Mouse (Mus musculus) embryo, embryonic 11 days (tissue): Measurements from ENCODE around the gene Larp1b.
"Not testable (repeated sequence)": the region's sequence is repeated elsewhere in the genome, so short reads cannot be mapped to it uniquely, and the experiment has no call there.

Source experiments
- DNase-seq: peaks from one replicate; pipeline ENCODE4 v3.0.0-alpha.2; 2015

The Larp1b gene

DNA sequence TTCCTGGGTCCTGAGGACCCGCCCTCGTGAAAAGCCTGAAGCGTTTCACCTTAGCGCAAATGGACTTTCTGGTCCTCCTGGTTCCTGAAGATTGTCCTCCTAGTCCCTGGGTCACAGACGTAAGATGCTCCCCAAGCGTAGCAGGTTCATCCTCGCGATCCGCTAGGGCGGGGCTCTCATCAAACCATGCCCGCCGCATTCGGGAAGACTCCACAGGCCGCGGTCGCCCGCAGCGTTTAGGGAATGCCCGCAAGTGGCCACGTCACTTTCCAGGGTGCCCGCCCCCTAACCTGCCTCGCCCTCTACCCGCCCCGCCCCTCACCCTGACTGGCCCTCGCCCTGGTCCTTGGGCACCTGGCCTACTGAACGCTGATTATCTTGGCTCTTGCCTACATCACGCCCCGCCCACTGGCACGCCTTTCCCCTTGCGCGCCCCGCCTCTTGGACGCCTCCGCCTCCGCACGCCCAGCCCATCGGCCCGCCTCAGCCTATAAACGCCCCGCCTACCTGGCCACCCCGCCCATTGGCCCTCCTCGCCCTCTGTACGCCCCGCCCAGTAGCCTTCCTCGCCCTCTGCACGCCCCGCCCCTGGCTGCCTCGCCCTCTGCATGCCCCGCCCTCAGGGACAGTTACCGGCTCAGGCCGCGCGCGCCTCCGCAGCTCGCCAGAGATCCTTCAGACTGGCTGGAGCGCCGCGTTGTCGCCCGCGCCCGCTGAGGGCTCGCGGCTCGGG is at the start of gene Larp1b:
Larp1b (plus strand) TSS at position 659 of the 733 bp plus-strand sequence.
- peak; percentile 99 for DNase-seq

DNA sequence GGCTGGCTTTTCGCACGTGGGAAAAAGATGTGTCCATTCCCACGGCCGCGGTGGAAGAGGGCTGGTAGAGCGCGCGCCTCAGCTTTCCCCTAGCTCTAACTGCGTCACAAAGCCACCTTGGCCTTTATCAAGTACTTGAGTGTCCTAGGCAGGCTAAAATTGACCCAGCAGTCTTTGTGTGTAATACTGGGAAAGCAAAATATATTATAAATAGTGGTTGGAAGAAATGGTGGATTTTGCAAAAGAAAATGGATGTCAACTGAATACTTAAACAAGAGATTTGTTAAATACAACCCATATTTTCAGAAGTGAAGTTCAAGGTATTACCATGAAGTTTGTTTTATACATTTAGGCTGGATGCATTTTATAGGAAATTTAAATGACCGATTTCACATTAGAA is 47.2 kb upstream of the Larp1b start, which contains the start of gene 1700034I23Rik:
1700034I23Rik (minus strand) TSS at position 101 of the 400 bp plus-strand sequence.
- DNase-seq: not testable (repeated sequence)

DNA sequence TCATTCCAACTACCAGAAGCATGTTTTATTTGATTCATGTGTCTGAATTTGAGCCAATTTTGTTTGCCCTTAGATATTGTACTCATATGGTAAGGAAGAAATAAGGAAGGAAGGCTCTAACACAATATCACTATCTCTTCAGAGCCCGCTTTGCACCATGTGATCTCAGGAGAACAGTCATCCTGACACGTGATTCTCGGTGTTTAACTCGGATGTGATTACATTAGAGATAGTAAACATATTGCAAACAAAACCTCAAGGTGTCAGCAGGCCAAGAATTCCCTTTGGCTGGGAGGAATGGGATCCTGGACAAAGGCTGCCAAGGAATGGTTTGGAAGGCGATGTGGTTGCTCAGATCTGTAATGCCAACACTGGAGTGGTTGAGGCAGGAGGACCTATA is 11.4 kb upstream of the Larp1b start:
- DNase-seq: no peak

DNA sequence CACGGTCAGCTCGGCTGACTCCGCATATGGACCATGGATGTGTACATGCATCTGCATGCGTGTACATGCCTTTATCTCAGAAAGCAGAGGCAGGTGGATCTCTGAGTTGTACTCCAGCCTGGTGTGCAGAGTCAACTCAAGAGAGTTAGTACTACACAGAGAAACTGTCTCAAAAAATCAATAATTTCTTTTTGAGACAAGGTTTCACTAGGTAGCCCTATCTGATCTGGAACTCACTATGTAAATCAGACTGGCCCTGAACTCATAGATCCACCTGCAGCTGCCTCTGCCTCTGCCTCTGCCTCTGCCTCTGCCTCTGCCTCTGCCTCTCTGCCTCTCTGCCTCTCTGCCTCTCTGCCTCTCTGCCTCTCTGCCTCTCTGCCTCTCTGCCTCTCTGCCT is 11.0 kb upstream of the Larp1b start:
- no peak for DNase-seq

DNA sequence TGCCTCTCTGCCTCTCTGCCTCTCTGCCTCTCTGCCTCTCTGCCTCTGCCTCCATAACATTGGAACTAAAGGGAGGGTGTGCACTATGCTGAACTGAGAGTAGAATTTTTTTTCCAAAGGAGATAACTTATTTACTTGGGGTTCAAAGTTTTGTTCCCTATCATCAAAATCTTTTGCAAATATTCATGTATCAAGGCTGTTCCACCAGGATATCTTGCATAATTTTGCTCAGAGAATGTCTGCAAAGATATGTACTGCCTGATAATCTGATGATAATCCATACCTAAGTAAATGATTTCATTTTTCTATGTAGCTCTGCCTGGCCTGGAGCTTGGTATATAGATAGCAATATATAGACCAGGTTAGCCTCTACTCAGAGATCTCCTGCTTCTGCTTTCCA is 10.6 kb upstream of the Larp1b start:
- DNase-seq: no peak

DNA sequence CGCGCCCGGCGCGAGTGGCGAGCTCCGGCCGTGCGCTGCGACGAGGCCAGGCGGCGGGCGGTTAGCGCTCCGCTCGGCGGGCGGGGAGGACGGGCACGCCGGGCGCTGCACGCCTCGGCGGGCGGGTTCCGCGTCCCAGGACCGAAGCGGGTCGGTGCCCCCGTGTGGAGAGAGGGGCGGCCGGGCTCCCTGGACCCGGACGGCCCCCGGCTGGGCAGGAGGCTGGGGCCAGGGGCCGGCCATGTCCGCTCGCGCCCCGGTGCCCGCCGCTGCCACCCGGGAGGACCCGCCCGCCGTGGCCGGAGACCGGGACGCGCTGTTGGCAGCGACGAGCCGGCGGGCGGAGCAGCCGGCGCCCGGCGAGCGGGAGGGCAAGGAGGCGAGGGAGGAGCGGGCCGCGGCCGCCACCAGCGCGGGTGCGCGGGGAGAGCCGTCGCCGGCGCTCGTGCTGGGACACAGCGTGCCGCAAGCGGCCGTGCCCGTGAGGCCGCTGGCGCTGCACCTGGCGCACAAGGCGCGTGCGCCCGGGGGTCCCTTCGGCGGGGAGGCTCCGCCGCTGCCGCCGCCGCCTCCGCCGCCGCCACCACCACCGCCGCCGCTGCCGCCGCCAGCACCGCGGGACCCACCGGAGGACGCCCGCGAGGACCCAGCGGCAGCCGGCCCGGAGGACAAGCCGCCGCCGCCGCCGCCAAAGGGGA is 424 bp downstream of the Larp1b start:
- peak; percentile 65 for DNase-seq

DNA sequence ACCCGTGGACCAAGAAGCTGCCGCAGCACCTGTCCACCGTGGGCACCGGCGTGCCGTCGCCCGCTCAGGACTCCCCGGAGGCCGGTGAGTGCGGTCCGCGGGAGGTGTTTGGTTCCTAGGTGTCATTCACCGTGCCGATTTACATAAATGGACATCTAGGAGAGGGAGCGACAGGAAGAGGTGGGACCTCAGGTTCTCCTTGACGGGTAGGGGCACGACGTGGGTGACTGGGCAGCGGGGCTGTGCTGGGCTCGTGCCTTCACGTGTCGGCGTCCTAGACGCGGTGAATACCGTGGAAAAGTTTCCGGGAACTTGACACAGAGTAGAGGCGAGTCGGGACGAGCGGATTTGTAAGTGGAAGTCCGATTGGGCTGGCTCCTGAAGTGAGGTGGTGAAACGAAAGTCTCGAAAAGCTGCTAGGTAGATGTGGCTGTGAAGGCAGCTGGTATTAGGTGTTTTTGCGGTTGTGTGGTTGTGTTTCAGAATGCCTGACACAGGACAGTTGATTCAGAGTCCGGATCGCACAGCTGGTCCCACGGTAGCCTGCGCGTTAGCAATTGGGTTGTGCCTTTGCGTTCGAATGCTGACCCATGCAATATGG is 1.1 kb downstream of the Larp1b start:
- peak; percentile 40 for DNase-seq

DNA sequence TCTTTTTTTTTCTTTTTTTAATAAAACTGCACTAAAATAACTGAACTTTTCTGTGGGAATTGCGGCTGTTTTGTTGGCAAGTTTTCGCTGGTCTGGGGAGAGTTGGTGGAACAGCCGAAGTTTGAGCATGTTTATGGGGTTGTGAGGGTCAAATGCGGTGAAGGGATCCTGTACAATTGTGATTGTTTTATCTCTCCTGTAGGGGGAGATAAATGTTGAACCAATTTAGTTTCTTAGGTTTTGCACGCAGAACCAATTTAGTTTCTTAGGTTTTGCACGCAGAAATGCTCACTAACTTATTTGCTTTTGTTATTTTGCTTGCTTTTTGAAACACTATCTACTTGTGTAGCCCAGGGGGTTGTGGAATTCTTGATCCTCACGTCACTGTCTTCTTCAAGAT is 1.7 kb downstream of the Larp1b start:
- DNase-seq: peak; percentile 41

DNA sequence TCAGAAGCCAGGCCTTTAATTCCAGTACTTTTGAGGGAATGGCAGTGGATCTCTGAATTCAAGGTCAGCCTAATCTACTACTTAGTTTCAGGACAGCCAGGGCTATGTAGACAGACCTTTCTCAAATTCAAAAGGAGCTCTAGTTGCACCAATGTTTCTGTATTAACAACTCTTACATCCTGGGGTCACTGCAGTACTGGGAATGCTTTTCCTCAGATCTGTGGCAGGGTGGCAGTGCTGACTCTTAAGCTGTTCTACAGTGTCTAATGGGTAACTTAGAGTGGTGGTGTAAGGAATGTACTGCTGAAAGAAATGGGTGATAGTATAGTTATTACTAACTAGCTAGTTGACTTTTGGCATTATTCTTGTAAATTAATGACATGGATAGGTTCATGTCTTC is 3.0 kb downstream of the Larp1b start:
- DNase-seq: no peak

DNA sequence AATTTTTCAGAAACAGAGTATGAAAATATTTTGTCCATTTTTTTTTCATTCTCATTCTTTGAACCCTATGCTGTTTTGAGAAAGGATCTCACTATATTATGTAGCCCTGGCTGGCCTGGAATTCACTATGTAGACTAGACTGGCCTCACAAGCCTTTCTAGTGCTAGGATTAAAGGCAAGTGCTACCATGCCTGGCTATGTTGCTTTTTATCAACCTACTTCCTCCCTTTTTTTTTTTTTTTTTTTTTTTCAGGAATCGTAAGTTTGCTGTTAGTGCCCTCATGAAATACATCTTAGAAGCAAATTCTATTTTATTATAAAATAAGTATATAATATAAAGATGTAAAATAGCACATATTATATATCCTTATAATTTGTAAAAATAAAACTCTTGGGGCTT is 5.2 kb downstream of the Larp1b start:
- no peak for DNase-seq

DNA sequence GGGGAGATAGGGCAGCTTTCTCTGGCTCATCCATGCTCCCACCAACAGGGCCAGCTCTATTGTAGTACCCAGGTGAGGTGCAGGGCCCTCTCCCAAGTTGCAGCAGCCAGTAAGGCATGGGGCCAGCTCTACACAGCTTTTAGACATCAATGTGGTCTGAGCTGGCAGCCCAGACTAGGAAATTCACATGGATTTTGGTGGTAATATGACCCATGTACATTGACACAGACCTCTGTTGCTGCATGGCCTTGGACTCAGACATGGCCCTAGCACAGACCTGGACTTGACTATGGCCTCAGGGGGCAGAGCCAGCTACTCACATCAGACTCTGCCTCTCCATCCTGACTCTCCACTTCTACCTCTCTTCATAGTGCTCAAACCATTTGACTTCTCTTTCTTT is 9.2 kb downstream of the Larp1b start:
- DNase-seq: no peak

DNA sequence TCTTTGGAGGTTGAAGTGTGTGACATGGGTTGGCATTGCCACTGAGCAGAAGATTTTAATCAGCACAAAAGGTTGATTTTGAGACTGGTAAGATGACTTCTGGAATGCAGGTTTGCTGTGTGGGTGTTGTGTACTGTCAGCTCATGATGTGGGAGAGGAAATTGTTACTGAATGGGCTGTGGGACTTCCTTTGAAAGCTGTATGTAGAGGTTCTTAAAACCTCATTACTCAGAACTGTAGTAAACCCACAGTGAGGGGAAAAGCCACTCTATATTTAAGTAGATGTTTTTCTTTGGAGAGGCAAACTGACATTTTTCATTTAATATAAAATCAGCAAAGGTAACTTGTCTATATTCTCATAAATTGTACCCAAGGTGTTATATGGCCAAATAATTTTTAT is 31.1 kb downstream of the Larp1b start:
- no peak for DNase-seq

DNA sequence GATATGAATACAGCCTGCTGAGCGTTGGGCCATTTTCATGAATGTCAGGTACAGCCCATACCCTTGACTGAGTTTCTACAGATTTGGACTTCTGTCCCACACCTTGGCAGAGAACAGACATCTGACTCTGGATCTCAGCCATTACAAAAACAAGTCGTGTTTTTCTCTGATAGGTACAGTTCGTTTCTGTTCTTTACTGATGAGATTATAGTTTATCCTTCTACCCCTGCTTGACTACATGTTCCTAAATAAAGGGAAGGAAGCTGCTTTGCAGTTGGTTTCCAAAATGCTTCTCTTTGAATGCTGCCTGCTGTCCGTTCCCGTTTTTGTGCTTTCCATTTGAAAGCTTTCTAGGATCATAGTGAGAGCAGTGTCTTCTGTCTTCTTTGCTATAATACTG is 37.9 kb downstream of the Larp1b start:
- no peak for DNase-seq

DNA sequence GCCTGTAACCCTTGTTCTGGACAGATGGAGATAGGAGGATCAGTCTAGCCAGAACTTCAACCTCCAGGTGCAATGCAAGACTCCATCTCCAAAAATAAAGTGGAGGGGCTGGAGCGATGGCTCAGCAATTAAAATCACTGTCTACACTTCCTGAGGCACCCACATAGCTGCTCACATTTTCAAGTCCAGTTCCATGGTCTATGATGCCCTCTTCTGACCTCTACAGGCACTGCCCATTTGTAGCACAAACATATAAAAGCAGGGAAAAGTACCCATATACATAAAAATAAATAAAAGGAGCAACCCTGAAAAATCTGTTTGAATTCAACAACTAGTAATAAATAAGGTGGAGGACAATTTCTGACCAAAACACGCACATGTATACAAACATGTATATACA is 39.1 kb downstream of the Larp1b start:
- DNase-seq: no peak

DNA sequence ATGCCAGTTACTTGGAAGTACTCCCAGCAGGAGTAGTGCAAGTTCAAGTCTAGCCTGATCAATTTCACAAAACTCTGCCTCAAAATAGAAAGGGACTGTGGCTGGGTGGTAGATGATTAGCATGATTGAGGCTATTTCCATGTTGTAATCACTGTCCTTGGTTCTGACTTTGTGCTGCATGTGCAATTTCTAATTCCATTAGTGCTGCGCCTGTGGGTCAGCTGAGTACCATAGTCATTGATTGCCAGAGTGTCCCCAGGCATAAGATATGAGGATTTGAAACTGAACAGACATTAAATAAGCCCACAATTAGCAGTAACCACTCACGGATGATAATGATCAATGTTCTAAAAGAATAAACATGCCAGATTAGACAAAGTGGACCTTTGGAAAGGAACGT is 41.9 kb downstream of the Larp1b start:
- no peak for DNase-seq

DNA sequence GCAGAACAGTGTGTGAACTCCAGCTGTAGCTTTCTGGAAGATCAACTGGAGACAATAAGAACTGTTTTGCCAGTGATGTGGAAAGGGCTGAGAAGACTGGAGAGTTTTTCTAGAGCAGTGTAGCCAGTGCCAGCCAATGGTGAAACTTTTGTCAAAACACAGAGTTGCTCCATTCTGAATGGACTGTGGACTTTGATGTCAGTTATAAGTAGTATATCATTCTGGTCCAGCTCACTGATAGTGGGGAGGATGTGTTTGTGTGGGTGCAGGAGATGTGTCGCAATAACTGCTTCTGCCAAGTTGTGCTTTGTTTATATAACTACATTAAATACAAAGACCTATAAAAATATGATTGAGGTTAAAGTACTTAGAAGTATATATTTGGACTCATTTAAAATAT is 45.5 kb downstream of the Larp1b start:
- no peak for DNase-seq

DNA sequence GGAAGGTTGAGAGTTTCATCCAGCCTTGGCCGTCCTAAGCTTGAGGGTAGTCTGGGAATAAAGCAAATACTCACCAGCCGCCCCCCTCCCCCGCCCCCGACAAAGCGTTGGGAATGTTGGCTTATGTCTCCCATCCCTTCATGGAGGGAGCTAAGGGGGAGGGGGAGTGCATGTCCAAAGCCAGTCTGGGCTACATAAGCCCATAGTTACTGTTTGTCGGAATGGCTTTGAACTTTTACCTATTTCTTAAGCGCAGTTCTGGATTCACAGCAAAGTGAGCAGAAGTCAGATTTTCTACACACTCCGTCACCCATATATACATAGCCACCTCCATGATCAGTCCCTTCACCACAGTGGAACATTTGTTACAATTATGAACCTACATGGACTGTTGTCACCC is 59.7 kb downstream of the Larp1b start:
- no peak for DNase-seq

DNA sequence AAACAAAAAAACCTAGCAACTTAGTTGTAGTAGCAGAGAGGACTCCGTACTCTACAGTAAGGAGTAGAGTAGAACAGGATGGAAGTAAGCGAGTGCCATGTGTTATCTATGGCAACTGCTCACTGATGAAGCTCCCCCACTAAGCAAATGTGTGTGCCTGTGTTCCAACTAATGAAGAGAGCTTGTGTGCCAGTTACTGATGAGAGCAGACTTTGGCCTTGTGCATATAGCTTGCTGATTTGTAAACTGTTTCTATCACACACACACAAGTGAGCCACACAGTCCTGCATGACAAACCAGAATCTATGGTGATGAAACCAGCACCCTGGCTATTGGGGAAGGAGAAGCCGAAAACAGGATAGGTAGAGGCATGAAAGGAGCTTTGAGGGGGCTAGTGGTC is 60.4 kb downstream of the Larp1b start:
- DNase-seq: no peak

DNA sequence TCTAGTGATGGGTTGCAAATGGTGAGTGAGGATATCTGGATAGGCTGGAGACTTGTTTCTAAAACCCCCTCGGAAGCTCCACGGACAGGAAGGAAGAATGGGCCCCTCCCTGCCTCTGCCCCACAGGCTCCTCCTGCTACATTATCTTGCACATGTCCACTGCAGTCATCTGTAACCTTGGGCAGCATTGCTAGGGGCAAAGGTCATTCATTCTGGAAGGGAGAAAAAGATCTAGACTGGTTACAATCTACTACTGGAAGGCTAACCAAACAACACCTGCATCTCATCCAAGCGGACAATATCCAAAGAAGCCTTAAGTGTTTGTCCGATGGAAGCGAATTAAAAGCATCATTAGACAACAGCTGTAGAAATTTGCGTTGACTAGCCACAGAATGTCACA is 61.1 kb downstream of the Larp1b start:
- no peak for DNase-seq

DNA sequence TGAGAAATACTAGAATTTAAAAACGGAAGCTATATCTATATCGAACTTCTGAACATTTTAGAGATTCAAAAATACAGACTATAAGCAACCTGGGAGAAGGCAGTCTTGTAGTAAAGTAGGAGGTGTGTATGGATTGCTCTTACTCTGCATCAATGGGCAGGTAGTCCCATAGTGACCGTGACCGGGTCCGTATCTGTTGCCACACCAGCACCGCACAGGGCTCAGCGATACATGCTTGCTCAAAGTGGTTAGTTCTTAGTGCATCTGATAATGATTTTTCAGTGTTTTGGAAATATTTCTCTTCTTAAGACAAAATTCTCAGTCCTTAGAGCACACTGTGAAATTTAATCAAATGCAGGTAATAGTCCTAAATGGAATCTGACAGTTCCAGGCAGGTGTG is 62.8 kb downstream of the Larp1b start:
- no peak for DNase-seq

DNA sequence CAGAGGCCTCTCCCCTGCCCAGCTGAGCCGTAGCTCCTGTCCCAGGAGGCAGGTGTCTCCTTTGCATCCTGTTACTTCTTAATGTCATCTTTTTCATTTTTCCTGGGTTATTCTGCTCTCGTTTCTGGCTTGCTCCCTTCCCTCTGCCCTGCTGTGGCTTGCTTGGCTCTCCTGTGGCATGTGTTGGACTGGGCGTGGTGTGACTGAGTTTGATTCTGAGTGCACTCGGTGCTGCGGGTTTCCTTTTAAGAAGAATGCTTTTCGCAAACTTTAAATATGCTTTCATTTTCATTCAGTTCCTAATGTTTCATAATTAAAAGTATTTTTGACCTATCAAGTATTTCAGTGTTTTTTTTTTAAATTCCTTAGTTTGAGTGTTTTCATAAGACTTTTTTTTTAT is 65.3 kb downstream of the Larp1b start:
- DNase-seq: no peak

DNA sequence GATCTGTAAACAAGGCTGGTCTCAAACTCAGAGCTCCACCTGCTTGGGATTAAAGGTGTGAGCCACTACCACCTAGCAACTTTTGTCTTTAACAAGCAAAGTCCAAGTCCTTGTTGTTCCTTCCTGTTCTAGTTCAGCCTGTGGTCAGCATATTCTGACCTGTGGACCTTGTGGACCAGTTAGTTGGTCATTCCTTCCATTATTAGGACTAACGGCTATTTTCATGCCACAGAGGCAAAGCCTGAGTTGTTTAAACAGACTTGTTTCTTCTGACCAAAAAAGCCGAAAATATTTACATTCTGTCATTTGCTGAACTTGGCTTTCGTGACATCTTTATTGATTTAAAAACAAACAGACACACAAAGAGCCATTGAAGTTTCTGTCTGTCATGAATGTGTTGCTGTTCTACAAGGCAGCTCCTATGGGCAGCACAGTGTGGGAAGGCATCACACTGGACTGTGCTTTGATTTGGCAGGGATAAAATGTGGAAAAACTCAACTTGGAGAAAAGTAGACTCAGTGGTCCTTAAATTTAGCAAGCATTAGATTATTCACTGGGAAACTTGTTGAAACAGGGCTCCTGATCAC is 68.5 kb downstream of the Larp1b start:
- no peak for DNase-seq

DNA sequence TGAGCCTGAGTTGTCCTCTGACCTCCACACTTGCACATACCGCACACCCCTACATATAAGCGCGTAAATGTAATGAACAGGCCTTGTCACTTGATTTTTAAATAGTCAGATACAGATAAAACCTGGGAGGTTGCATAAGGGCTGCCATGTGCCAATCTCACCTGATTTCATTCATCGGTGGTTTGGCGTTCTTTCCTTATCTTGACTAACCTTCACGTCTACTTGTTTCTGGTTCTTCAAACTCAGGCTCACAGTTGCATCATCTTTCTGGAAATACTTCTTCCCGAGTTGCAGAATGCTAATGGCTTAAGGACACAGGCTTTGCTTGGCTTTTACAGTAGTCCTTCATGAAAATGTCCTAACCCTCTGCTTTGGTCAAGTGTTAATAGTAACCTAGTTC is 71.1 kb downstream of the Larp1b start:
- DNase-seq: no peak

DNA sequence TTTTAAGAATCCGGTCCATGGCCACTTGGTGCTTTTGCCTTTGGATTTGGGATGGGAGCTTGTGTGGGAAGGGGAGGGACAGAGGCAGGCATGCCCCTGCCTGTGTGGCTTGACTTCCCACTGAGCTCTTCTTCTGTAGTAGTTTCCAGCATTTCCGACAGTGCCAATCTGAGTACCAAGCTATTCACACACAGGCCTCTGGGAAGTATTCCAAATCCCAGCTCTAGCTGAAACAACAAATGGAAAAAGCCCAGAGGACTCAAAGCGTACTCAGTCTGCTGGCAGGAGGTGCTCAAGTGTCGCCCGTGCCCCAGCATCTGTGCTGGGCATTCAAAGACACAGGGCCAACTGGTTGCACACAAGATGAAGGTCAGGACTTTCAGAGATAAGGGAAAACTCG is 72.4 kb downstream of the Larp1b start:
- no peak for DNase-seq
